Mouse (Mus musculus) megakaryocyte, embryonic 14.5 days (primary cell): Measurements from ENCODE around the gene Rps16.

Source experiments
- FLI1 ChIP-seq: IDR thresholded peaks from 2 replicates; pipeline ENCODE4 v1.6.1; 2012; ENCODE audit warnings: low read length, inconsistent platforms, mixed read lengths
- GATA1 ChIP-seq: IDR thresholded peaks from 3 replicates; pipeline ENCODE4 v1.6.1; 2012; ENCODE audit warnings: mixed read lengths, low read length, inconsistent platforms, borderline replicate concordance

GRCm38 (mm10) chr7:28358431-28358830, 8.0 kb downstream of the Rps16 start:
- TF ChIP-seq GATA1 (no peak), FLI1 (no peak)
